Mouse (Mus musculus): ENCODE data around the gene Ank3. TPM values are rescaled to one million over a fixed set of nuclear protein-coding genes. Genes with fewer than 3 reads are reported as not detected.

Gene Ank3
- total and polyA plus RNA-seq, 3 experiments, result 3.2 to 6.7 TPM; not detected in 1

- H3K36me3 ChIP-seq (ENCODE audit: control insufficient read depth in 1 of 2, insufficient read depth in 2 of 2, low read length in 2 of 2), result no peaks in the 10 kb centered on the region
- no peaks in the 10 kb centered on the region for H3K79me2 ChIP-seq (ENCODE audit: control insufficient read depth, insufficient read depth, low read length, poor library complexity)
- H3K4me1 ChIP-seq (ENCODE audit: control insufficient read depth in 1 of 2, insufficient read depth in 2 of 2, low read length in 2 of 2), result no peaks in the 10 kb centered on the region
- H3K27ac ChIP-seq (ENCODE audit: control insufficient read depth, low read depth, low read length), result no peak overlapping the region
- H3K9me3 ChIP-seq (replicated peaks; ENCODE audit: insufficient read depth, low read length), result no peaks in the 10 kb centered on the region
- H3K4me3 ChIP-seq (ENCODE audit: control insufficient read depth in 1 of 2, insufficient read depth in 1 of 2, low read depth in 2 of 2, low read length in 2 of 2), result no peak overlapping the region
- no peaks in the 10 kb centered on the region for H3K27me3 ChIP-seq (ENCODE audit: control insufficient read depth in 1 of 2, insufficient read depth in 2 of 2, low read length in 2 of 2)
- no peak overlapping the region for H3K9ac ChIP-seq (ENCODE audit: control insufficient read depth, low read depth, low read length, poor library complexity, severe bottlenecking)
- no peak for TF ChIP-seq USF2 (IDR thresholded peaks at IDR 0.05; ENCODE audit: borderline replicate concordance in 1 of 2, insufficient read depth in 1 of 2, low read depth in 1 of 2, low read length in 2 of 2)
- no peak for TF ChIP-seq KAT2A (conservative IDR thresholded peaks at IDR 0.05; ENCODE audit: low read depth, low read length)
- no peak for TF ChIP-seq JUND (IDR thresholded peaks at IDR 0.05; ENCODE audit: low read depth, low read length)
- no peak for TF ChIP-seq ETS1 (IDR thresholded peaks at IDR 0.05; ENCODE audit: low read depth, low read length)
- no peak for TF ChIP-seq MEF2A (IDR thresholded peaks at IDR 0.05; ENCODE audit: extremely low read depth, insufficient replicate concordance, low read depth, low read length, poor library complexity, severe bottlenecking)
- no peak for TF ChIP-seq MAX (IDR thresholded peaks at IDR 0.05; ENCODE audit: low read length)
- TF ChIP-seq POLR2AphosphoS2 (IDR thresholded peaks at IDR 0.05; ENCODE audit: low read length), result no peak
- TF ChIP-seq NELFE (IDR thresholded peaks at IDR 0.05; ENCODE audit: low read depth, low read length), result no peak
- no peak for TF ChIP-seq UBTF (IDR thresholded peaks at IDR 0.05; ENCODE audit: borderline replicate concordance, insufficient read depth, low read depth, low read length)
- DNase-seq (ENCODE audit: low read depth, low spot score), result no peak
Measured at GRCm38 (mm10) chr10:70065191-70065590, 666.6 kb downstream of the Ank3 start.

DNA sequence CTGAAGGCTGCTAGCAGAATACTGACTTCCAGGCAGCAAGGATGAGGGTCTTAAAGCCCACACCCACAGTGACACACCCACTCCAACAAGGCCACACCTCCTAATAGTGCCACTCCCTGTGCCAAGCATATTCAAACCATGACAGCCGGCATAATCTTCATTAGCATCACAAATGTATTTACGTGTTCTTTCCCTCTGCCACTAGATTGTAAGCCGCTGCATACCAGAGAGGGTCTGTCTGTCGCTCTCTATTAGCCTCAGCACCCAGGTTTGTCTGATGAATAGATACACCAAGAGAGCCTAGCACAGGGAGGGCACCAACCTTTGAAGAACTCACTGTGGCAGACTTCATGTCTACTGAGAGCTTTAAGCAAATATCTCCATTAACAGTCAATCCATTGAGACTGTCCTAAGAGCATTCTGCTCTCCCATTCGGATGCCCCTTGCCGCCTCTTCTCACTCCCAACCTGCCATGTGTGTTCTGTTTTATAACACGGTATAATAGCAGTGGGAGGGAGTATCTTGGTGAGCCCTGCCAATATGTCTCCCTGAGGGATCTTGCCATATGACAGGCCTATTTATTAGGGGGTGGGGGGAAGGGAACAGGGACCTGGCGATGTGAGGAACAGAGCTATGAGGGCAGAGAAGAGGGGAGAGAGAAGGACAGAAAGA lies 668.1 kb downstream of the Ank3 start:
- TF ChIP-seq NELFE (IDR thresholded peaks at IDR 0.05; ENCODE audit: low read depth, low read length), result no peak
- TF ChIP-seq MAX (IDR thresholded peaks at IDR 0.05; ENCODE audit: low read length), result no peak
- no peak for TF ChIP-seq CTCF (IDR thresholded peaks at IDR 0.05 in 2 of 3, conservative IDR thresholded peaks at IDR 0.05 in 1 of 3; ENCODE audit: control insufficient read depth in 1 of 3, insufficient read depth in 1 of 3, low read depth in 2 of 3, low read length in 3 of 3, poor library complexity in 1 of 3, severe bottlenecking in 1 of 3)
- no peak for TF ChIP-seq RAD21 (IDR thresholded peaks at IDR 0.05; ENCODE audit: low read depth, low read length)
- TF ChIP-seq EP300 (IDR thresholded peaks at IDR 0.05; ENCODE audit: low read depth in 1 of 2, low read length in 2 of 2), result no peak
- TF ChIP-seq TAL1 (IDR thresholded peaks at IDR 0.05; ENCODE audit: low read length), result no peak
- TF ChIP-seq NRF1 (IDR thresholded peaks at IDR 0.05; ENCODE audit: insufficient read depth, low read depth, low read length, poor library complexity, severe bottlenecking), result no peak
- no peak for TF ChIP-seq UBTF (IDR thresholded peaks at IDR 0.05; ENCODE audit: borderline replicate concordance, insufficient read depth, low read depth, low read length)
- no peak for TF ChIP-seq CHD2 (IDR thresholded peaks at IDR 0.05; ENCODE audit: low read length)
- TF ChIP-seq ZKSCAN1 (IDR thresholded peaks at IDR 0.05; ENCODE audit: low read depth, low read length), result no peak
- DNase-seq (ENCODE audit: low read depth, low spot score), result no peak
- H3K27me3 ChIP-seq (ENCODE audit: control insufficient read depth in 1 of 2, insufficient read depth in 2 of 2, low read length in 2 of 2), result no peaks in the 10 kb centered on the region
- H3K9me3 ChIP-seq (replicated peaks; ENCODE audit: insufficient read depth, low read length), result no peaks in the 10 kb centered on the region
- no peaks in the 10 kb centered on the region for H3K4me1 ChIP-seq (ENCODE audit: control insufficient read depth in 1 of 2, insufficient read depth in 2 of 2, low read length in 2 of 2)
- H3K4me3 ChIP-seq (ENCODE audit: control insufficient read depth in 1 of 2, insufficient read depth in 1 of 2, low read depth in 2 of 2, low read length in 2 of 2), result no peak overlapping the region
- no peaks in the 10 kb centered on the region for H3K79me2 ChIP-seq (ENCODE audit: control insufficient read depth, insufficient read depth, low read length, poor library complexity)
- no peaks in the 10 kb centered on the region for H3K36me3 ChIP-seq (ENCODE audit: control insufficient read depth in 1 of 2, insufficient read depth in 2 of 2, low read length in 2 of 2)
- H3K9ac ChIP-seq (ENCODE audit: control insufficient read depth, low read depth, low read length, poor library complexity, severe bottlenecking), result no peak overlapping the region
- H3K27ac ChIP-seq (ENCODE audit: control insufficient read depth, low read depth, low read length), result no peak overlapping the region

All from MEL (cell line).